ENCODE assay signal across 8 mouse cellular contexts in the genomic region with DNA sequence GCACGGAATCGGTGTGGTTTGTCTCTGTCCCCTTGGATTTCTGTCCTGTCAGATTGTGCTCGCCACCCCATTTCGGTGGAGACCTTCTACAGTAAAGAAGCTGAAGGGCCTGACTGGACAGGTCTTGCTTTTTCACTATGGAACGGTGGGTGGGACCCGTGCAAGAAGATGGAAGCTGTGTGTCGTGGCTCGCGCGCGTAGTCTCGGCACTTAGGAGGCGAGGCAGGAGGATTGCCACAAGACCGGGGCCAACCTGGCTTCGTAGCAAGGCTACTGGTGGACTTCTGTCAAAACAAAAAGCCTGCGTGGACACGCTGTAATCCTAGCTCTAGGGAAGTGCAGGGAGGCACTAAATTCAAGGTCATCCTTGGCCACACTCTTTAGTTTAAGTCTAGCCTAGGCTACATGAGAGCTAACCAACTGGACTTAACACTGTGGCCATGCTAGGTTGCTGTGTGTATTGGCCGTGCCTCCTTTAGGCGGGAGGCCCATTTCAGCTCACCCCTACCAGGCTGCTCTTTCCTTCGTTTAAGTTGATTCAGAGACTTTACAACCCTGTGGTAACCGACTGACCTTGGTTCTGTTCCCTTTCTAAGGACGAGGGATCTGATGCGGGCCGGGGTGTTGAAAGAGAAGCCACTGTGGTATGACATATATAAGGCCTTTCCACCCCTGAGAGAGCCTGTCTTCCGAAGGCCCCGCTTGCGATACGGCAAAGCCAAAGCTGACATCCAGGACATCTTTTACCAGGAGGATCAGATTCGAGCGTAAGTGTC. TPM values are rescaled to one million over a fixed set of nuclear protein-coding genes. Genes with fewer than 3 reads are reported as not detected.
DNase-seq lines count a peak whose midpoint lies in the region; ATAC-seq and TF ChIP-seq lines count a peak whose summit lies in the region.

No protein-coding gene starts in this region.

- H3K9me3 ChIP-seq in embryonic facial prominence, embryonic 10.5 days = no peaks in the 10 kb centered on the region
- H3K9me3 ChIP-seq in hindbrain, embryonic 15.5 days = no peaks in the 10 kb centered on the region
- H3K9me3 ChIP-seq in midbrain, embryonic 13.5 days = no peaks in the 10 kb centered on the region

- H3K4me1 ChIP-seq in embryonic facial prominence, embryonic 10.5 days = peaks cover 29% of the 10 kb centered on the region
- H3K4me1 ChIP-seq in hindbrain, embryonic 15.5 days (replicated peaks) = peaks cover 34% of the 10 kb centered on the region
- H3K4me1 ChIP-seq in midbrain, embryonic 13.5 days (replicated peaks) = peaks cover 33% of the 10 kb centered on the region

- intact Hi-C loops in left cerebral cortex, adult 2 months (cut with DNase I) = no loop called here

- H3K27ac ChIP-seq in left cerebral cortex, adult 2 months = peak overlapping the region; percentile 89
- H3K27ac ChIP-seq in embryonic facial prominence, embryonic 10.5 days (replicated peaks) = peak overlapping the region; percentile 89
- peak overlapping the region; percentile 80 for H3K27ac ChIP-seq in hindbrain, embryonic 15.5 days (replicated peaks)
- H3K27ac ChIP-seq in midbrain, embryonic 13.5 days = peak overlapping the region; percentile 62

- peak overlapping the region; percentile 84 for H3K9ac ChIP-seq in hindbrain, embryonic 15.5 days
- peak overlapping the region; percentile 80 for H3K9ac ChIP-seq in midbrain, embryonic 13.5 days (replicated peaks)

- 34% methylated on average over 30 of the region's 30 CpGs for WGBS in embryonic facial prominence, embryonic 10.5 days
- WGBS in hindbrain, embryonic 15.5 days = 34% methylated on average over 30 of the region's 30 CpGs
- WGBS in midbrain, embryonic 13.5 days = 34% methylated on average over 30 of the region's 30 CpGs

- DNase-seq in left cerebral cortex, adult 2 months (ENCODE audit: extremely low spot score in 1 of 2, low spot score in 2 of 2) = no peak
- DNase-seq in left cerebral cortex, adult 11 months (ENCODE audit: low spot score) = no peak
- DNase-seq in embryonic facial prominence, embryonic 10.5 days (ENCODE audit: low spot score) = no peak
- no peak for DNase-seq in right cerebral cortex, postnatal 10 days (ENCODE audit: low spot score in 2 of 2)
- DNase-seq in left cerebral cortex, adult 8-10 months (ENCODE audit: low spot score in 2 of 2) = no peak
- no peak for DNase-seq in ovary, adult 18-20 months (ENCODE audit: low spot score)

- ATAC-seq in hindbrain, embryonic 15.5 days (ENCODE audit: low FRiP score, low read depth) = peak; percentile 43; the same call in 1 of the 2 replicates
- ATAC-seq in midbrain, embryonic 13.5 days = 0 out of 2 replicates have a peak, but pooled peaks have one; percentile 13

- peaks cover 5% of the 10 kb centered on the region for H3K27me3 ChIP-seq in embryonic facial prominence, embryonic 10.5 days (replicated peaks; ENCODE audit: low read depth, poor library complexity, severe bottlenecking)
- no peaks in the 10 kb centered on the region for H3K27me3 ChIP-seq in hindbrain, embryonic 15.5 days
- no peaks in the 10 kb centered on the region for H3K27me3 ChIP-seq in midbrain, embryonic 13.5 days

- no peak for TF ChIP-seq CTCF in left cerebral cortex, adult 2 months (IDR thresholded peaks at IDR 0.05)

- H3K4me2 ChIP-seq in hindbrain, embryonic 15.5 days = peak overlapping the region; percentile 80
- H3K4me2 ChIP-seq in midbrain, embryonic 13.5 days (replicated peaks) = peak overlapping the region; percentile 97

- H3K36me3 ChIP-seq in embryonic facial prominence, embryonic 10.5 days (replicated peaks) = peaks cover 36% of the 10 kb centered on the region
- peaks cover 8% of the 10 kb centered on the region for H3K36me3 ChIP-seq in hindbrain, embryonic 15.5 days
- H3K36me3 ChIP-seq in midbrain, embryonic 13.5 days = peaks cover 21% of the 10 kb centered on the region

- H3K4me3 ChIP-seq in left cerebral cortex, adult 2 months = peak overlapping the region; percentile 94
- H3K4me3 ChIP-seq in embryonic facial prominence, embryonic 10.5 days = peak overlapping the region; percentile 75
- peak overlapping the region; percentile 77 for H3K4me3 ChIP-seq in hindbrain, embryonic 15.5 days
- peak overlapping the region; percentile 76 for H3K4me3 ChIP-seq in midbrain, embryonic 13.5 days (replicated peaks)

RNA-seq across cellular contexts. Expression of gene Mrps23, which starts 0.6 kb away (rescaled TPM):
- total RNA-seq in left cerebral cortex, adult 2 months (2021) = 10 to 100 TPM; 66.4 to 71.1 TPM
- 60.4 and 71.7 TPM in 2 replicates for polyA plus RNA-seq in embryonic facial prominence, embryonic 10.5 days (2016; fragmentation: Nextera tagmentation; extraction: Ambion mirVana)
- polyA plus RNA-seq in hindbrain, embryonic 15.5 days (2015; fragmentation: Nextera tagmentation; extraction: Ambion mirVana) = 60.3 and 61.7 TPM in 2 replicates
- 68.6 and 69.8 TPM in 2 replicates for polyA plus RNA-seq in midbrain, embryonic 13.5 days (2015; fragmentation: Nextera tagmentation; extraction: Ambion mirVana)
- total RNA-seq in left cerebral cortex, adult 8-10 months (2022) = 10 to 100 TPM; 58.9 to 74.7 (median 64.6) TPM
